ENCODE assay signal across 9 mouse cellular contexts in the genomic region with DNA sequence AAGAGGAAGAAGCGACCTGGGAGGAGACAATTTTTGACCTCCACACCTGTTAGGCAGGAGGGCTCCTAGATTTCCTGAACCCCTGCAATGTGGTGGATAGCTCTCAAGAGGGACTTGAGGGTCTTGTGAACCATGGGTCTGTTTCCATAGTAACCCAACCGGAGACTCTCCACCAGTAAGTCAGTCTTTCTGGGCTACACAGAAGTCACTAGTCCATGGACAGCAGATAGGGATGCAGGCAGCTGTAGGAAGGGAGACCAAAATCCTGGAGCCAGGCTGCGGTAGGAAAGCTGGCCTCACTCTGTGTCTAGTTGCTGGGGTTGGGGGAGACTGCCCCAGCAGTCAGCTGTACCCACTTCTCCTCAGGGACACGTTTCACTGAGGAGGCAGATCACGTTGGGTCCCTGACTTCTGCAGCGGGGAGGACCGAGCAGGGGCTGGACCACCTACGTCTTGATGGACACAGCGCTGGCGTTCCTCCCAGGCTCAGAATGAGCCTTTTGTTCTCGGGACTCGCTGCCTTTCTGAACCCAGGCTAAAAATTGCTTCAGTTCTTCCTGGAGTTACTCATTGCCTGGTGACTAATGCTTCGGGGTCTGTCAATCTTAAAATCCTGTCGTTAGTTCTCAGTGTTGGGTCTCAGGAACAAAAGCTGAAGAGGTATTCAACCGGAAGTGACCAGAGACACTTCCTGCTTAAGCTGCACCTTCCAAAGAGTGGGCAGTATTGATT. TPM values are rescaled to one million over a fixed set of nuclear protein-coding genes. Genes with fewer than 3 reads are reported as not detected.
A peak's percentile ranks its signal among the peaks of the same experiment; 100 is the strongest.
DNase-seq lines count a peak whose midpoint lies in the region; ATAC-seq and TF ChIP-seq lines count a peak whose summit lies in the region.
"Had no signal": no experiment of that assay in that cellular context is flagged by ENCODE, and none has a peak within 500 bp of the region (broad histone marks: within the 10 kb centered on the region; RNA-seq: fewer than 3 reads in every experiment).

No protein-coding gene starts in this region.

- H3K36me3 ChIP-seq in lung, embryonic 15.5 days = no peaks in the 10 kb centered on the region
- no peaks in the 10 kb centered on the region for H3K36me3 ChIP-seq in midbrain, embryonic 16.5 days (ENCODE audit: control insufficient read depth, insufficient read depth, low read length)

- 38% methylated on average over 15 of the region's 15 CpGs for WGBS in lung, embryonic 15.5 days
- WGBS in midbrain, embryonic 16.5 days = 29% methylated on average over 15 of the region's 15 CpGs
- 25% methylated on average over 15 of the region's 15 CpGs for WGBS in lung, adult 2 months

- no peaks in the 10 kb centered on the region for H3K4me1 ChIP-seq in lung, embryonic 15.5 days
- H3K4me1 ChIP-seq in midbrain, embryonic 16.5 days (ENCODE audit: control insufficient read depth, insufficient read depth, low read length) = peaks cover 6% of the 10 kb centered on the region; the same call in 1 of the 2 replicates
- H3K4me1 ChIP-seq in lung, adult 2 months (ENCODE audit: control insufficient read depth, insufficient read depth, low read length) = no peaks in the 10 kb centered on the region

- TF ChIP-seq CTCF in lung, adult 2 months (IDR thresholded peaks at IDR 0.05; ENCODE audit: insufficient read depth, low read length) = no peak

- H3K9ac ChIP-seq in lung, embryonic 15.5 days = no peak overlapping the region
- H3K9ac ChIP-seq in midbrain, embryonic 16.5 days (ENCODE audit: low read depth, low read length) = no peak overlapping the region

- peak; percentile 13; the same call in 1 of the 2 replicates for ATAC-seq in lung, embryonic 15.5 days (ENCODE audit: borderline replicate concordance, extremely low read depth, low FRiP score, low TSS enrichment)
- ATAC-seq in midbrain, embryonic 16.5 days = peak; percentile 21; the same call in 1 of the 2 replicates

- peak overlapping the region; percentile 33; the same call in 1 of the 2 replicates for H3K4me2 ChIP-seq in lung, embryonic 15.5 days
- H3K4me2 ChIP-seq in midbrain, embryonic 16.5 days (ENCODE audit: low read length) = peak overlapping the region; percentile 5; the same call in 1 of the 2 replicates

- intact Hi-C loops in heart, postnatal 10 days (cut with DNase I) = no loop called here

- H3K9me3 ChIP-seq in lung, embryonic 15.5 days = no peaks in the 10 kb centered on the region
- H3K9me3 ChIP-seq in midbrain, embryonic 16.5 days (replicated peaks; ENCODE audit: control insufficient read depth, low read length, poor library complexity, severe bottlenecking) = no peaks in the 10 kb centered on the region

- no peaks in the 10 kb centered on the region for H3K27me3 ChIP-seq in lung, embryonic 15.5 days
- H3K27me3 ChIP-seq in midbrain, embryonic 16.5 days (ENCODE audit: control insufficient read depth, insufficient read depth, low read depth, low read length) = no peaks in the 10 kb centered on the region

- H3K4me3 ChIP-seq in lung, embryonic 15.5 days = no peak overlapping the region
- no peak overlapping the region for H3K4me3 ChIP-seq in midbrain, embryonic 16.5 days (ENCODE audit: low read depth, low read length)
- no peak overlapping the region for H3K4me3 ChIP-seq in lung, adult 2 months (replicated peaks; ENCODE audit: extremely low read depth, low read depth, low read length)

- peak; percentile 56 to 77 for DNase-seq in adrenal gland, adult (ENCODE audit: inconsistent age in 2 of 2, low spot score in 1 of 2)
- no peak for DNase-seq in adrenal gland, adult 8-10 months
- DNase-seq in lung, adult 18-20 months = no peak
- peak; percentile 35 to 56 for DNase-seq in heart, postnatal 10 days
- DNase-seq in urinary bladder, postnatal 10 days (ENCODE audit: low spot score) = no peak
- no peak for DNase-seq in lung, adult 2 months

- H3K27ac ChIP-seq in lung, embryonic 15.5 days = peak overlapping the region; percentile 32; the same call in 1 of the 2 replicates
- H3K27ac ChIP-seq in midbrain, embryonic 16.5 days (ENCODE audit: low read length) = no peak overlapping the region

- no peak for TF ChIP-seq POLR2A in lung, adult 2 months (IDR thresholded peaks at IDR 0.05; ENCODE audit: borderline replicate concordance, extremely low read depth, low read depth, low read length)

RNA-seq across cellular contexts. Expression of gene Pdxk, which starts 6.0 kb away (rescaled TPM):
- 10 to 100 TPM; 31.7 to 46.1 (median 42.1) TPM for total RNA-seq in adrenal gland, adult 8-10 months (2022)
- polyA plus RNA-seq in lung, embryonic 15.5 days (2015; fragmentation: Nextera tagmentation; extraction: Ambion mirVana) = 7.4 and 7.8 TPM in 2 replicates
- 10 to 100 TPM in 1 of 2 experiments, 1 to 10 TPM in 1; 9.4 to 10.0 TPM for total RNA-seq in heart, postnatal 10 days (2021)
- polyA plus RNA-seq in midbrain, embryonic 16.5 days (2015; fragmentation: Nextera tagmentation; extraction: Ambion mirVana) = 47.4 and 58.8 TPM in 2 replicates
- polyA plus RNA-seq in lung, adult 2 months (2012; rRNA removed) = 20.4 and 21.5 TPM in 2 replicates

RNA-seq across cellular contexts. Expression of gene Cstb, which starts 45.3 kb away (rescaled TPM):
- total RNA-seq in adrenal gland, adult 8-10 months (2022) = 100 to 1,000 TPM; 276 to 340 (median 329) TPM
- 219 and 222 TPM in 2 replicates for polyA plus RNA-seq in lung, embryonic 15.5 days (2015; fragmentation: Nextera tagmentation; extraction: Ambion mirVana)
- total RNA-seq in heart, postnatal 10 days (2021) = 10 to 100 TPM; 41.6 to 42.7 TPM
- 90.7 and 94.6 TPM in 2 replicates for polyA plus RNA-seq in midbrain, embryonic 16.5 days (2015; fragmentation: Nextera tagmentation; extraction: Ambion mirVana)
- polyA plus RNA-seq in lung, adult 2 months (2012; rRNA removed) = 51.9 and 62.7 TPM in 2 replicates

RNA-seq across cellular contexts. Expression of gene Olfr1358, which starts 46.5 kb away (rescaled TPM):
- not detected for total RNA-seq in adrenal gland, adult 8-10 months (2022)
- polyA plus RNA-seq in lung, embryonic 15.5 days (2015; fragmentation: Nextera tagmentation; extraction: Ambion mirVana) = not detected in 2 replicates
- total RNA-seq in heart, postnatal 10 days (2021) = not detected
- polyA plus RNA-seq in midbrain, embryonic 16.5 days (2015; fragmentation: Nextera tagmentation; extraction: Ambion mirVana) = not detected in 2 replicates
- not detected in 2 replicates for polyA plus RNA-seq in lung, adult 2 months (2012; rRNA removed)
- polyA plus RNA-seq: liver, embryonic 16.5 days had no signal

RNA-seq across cellular contexts. Expression of gene Rrp1, which starts 57.9 kb away (rescaled TPM):
- 100 to 1,000 TPM; 215 to 262 (median 251) TPM for total RNA-seq in adrenal gland, adult 8-10 months (2022)
- 278 and 284 TPM in 2 replicates for polyA plus RNA-seq in lung, embryonic 15.5 days (2015; fragmentation: Nextera tagmentation; extraction: Ambion mirVana)
- 100 to 1,000 TPM; 120 to 122 TPM for total RNA-seq in heart, postnatal 10 days (2021)
- 406 and 431 TPM in 2 replicates for polyA plus RNA-seq in midbrain, embryonic 16.5 days (2015; fragmentation: Nextera tagmentation; extraction: Ambion mirVana)
- 57.4 and 82.5 TPM in 2 replicates for polyA plus RNA-seq in lung, adult 2 months (2012; rRNA removed)

Comparison
In these comparisons a context has a peak if more than half of its experiments do, and no peak if none do; other contexts are left out.
1. DNase-seq: peak in adrenal gland, adult (2 of 2) and heart, postnatal 10 days (2 of 2); none in adrenal gland, adult 8-10 months (single experiment), lung, adult 18-20 months (0 of 2), urinary bladder, postnatal 10 days (single experiment) and lung, adult 2 months (single experiment).